Mouse (Mus musculus): ENCODE measurements around the gene Tango6.

Gene Tango6

GRCm38 (mm10) chr8:106880121-106880707 is 197.3 kb downstream of the Tango6 start:
- DNase-seq: no peak

DNA sequence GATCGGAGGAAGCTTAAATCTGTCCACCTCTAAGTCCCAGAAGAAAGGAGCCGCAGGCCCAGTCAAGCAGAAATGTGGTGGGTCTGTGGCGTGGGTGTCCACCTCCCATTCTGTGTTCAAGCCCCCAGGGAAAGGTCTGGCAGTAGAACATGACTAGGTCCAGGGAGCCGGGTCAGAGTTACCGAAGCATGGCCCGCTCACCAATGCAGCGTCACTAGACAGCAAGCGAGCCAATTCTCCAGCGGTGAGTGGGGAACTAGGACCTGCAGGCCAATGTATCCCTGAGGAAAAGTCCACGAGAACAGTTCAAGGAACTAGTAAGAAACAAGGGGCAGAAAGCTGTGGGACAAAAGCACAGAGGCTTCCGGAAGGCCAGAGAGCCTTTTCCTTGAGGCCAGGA is 201.2 kb downstream of the Tango6 start:
- peak; percentile 51 for DNase-seq

GRCm38 (mm10) chr8:106884826-106885400 is 202.0 kb downstream of the Tango6 start:
- DNase-seq: peak; percentile 82

GRCm38 (mm10) chr8:106887336-106888189 is 204.7 kb downstream of the Tango6 start:
- peak; percentile 52 for DNase-seq

GRCm38 (mm10) chr8:106888803-106889202 is 205.9 kb downstream of the Tango6 start:
- no peak for DNase-seq

GRCm38 (mm10) chr8:106892210-106892805 is 209.4 kb downstream of the Tango6 start:
- DNase-seq: no peak

DNA sequence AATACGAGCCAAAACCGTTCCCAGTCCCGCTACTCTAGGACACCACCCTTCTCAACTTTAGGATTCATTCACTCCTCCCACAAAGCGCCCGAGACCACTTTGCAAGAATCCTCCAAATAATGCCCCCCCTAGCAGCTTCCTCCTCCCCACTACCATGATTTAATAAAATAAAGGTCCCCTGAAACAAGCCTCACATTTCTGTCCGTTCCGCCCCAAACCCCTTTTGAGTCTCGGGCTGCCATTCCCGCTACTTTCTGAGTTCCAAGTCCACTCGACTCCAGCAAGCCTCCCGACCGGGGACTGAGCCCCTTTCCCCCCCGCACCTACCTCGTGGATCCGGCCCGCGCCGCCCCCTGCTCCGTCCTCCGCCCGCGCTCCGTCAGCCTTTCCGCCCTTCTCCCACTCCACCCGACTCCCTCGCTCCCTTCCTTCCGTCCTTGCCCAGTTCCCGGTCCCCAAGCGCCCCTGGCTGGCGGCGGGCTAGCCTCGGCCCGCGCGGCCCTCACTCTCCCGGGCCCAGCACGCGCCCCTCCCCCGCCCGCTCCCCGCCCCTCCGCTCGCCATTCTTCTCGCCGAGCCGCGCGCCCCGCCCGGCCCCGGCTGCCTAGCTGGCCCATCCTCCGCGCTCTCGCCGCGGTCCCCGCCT is 210.1 kb downstream of the Tango6 start:
- no peak for DNase-seq

- peak; percentile 80 for DNase-seq
Measured at GRCm38 (mm10) chr8:106893481-106894156, 210.8 kb downstream of the Tango6 start, which contains the start of gene Utp4. Utp4 (plus strand) TSS chr8:106893636.

DNA sequence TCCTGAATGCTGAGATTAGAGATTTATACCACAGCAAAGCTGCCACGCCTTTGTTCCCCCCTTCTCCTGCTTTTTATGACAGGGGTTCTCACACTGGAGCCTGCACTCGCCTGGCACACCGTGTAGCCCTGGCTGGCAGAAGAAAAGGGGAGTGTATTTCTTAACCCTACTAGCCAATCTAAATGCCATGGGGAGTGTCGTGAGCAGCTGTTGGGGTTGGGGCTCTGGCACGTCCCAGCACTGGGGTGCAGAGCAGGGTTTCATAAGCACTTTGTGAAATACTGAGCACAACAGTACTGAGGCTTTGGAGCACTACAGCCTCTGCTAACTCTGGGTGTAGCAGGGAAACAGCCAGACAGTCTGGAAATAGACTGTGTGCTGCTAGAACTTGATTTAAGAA is 216.6 kb downstream of the Tango6 start:
- DNase-seq: no peak

Measured in kidney, adult 11 months (tissue).